Mouse (Mus musculus) lung, embryonic 14.5 days (tissue): Measurements from ENCODE around the gene Dph5. TPM values are rescaled to one million over a fixed set of nuclear protein-coding genes. Genes with fewer than 3 reads are reported as not detected.
"Not testable (repeated sequence)": the region's sequence is repeated elsewhere in the genome, so short reads cannot be mapped to it uniquely, and the experiment has no call there.

Source experiments
- ATAC-seq: fragments of 200-750 bp; cut with Nextera tagmentation; 2 replicates; pipeline ENCODE4 v1.8.0; 2017; ENCODE audit warnings: mild to moderate bottlenecking, moderate TSS enrichment, moderate library complexity; ENCODE audit not compliant: insufficient read depth
- DNase-seq: peaks from one replicate; pipeline ENCODE4 v3.0.0-alpha.2; 2015
- H3K27ac ChIP-seq: fragments of 300-500 bp; sonication (generic); 2 replicates; pipeline ENCODE4 v1.5.1; 2014; ENCODE audit warnings: low read depth, mild to moderate bottlenecking, moderate library complexity
- H3K27me3 ChIP-seq: fragments of 300-500 bp; sonication (generic); 2 replicates; pipeline ENCODE4 v1.6.1; 2014; ENCODE audit warnings: low read length, control low read depth; ENCODE audit not compliant: insufficient read depth
- H3K36me3 ChIP-seq: fragments of 300-500 bp; sonication (generic); 2 replicates; pipeline ENCODE4 v1.6.1; 2014; ENCODE audit warnings: control low read depth; ENCODE audit not compliant: insufficient read depth
- H3K4me1 ChIP-seq: fragments of 300-500 bp; sonication (generic); 2 replicates; pipeline ENCODE4 v1.6.1; 2014; ENCODE audit warnings: antibody characterized with exemption, control low read depth; ENCODE audit not compliant: insufficient read depth
- H3K4me2 ChIP-seq: fragments of 300-500 bp; sonication (generic); 2 replicates; pipeline ENCODE4 v1.6.1; 2014; ENCODE audit warnings: mild to moderate bottlenecking
- H3K4me3 ChIP-seq: fragments of 300-500 bp; sonication (generic); 2 replicates; pipeline ENCODE4 v1.5.1; 2014; ENCODE audit warnings: low read depth, low read length
- H3K9ac ChIP-seq: fragments of 300-500 bp; sonication (generic); 2 replicates; pipeline ENCODE4 v1.6.1; 2014
- H3K9me3 ChIP-seq: fragments of 300-500 bp; sonication (generic); 2 replicates; pipeline ENCODE4 v1.6.1; 2016; ENCODE audit warnings: low read depth, low read length, control low read depth
- CTCF ChIP-seq: IDR thresholded peaks from 2 replicates; pipeline ENCODE4 v1.5.1; 2016; ENCODE audit warnings: antibody characterized with exemption, low read depth
- WGBS: fragments of 180-500 bp; shearing (Covaris S2); extraction: QIAGEN DNeasy Blood & Tissue Kit; methylation state at CpG from one replicate; pipeline ENCODE4 v1.1.7; 2014; 5-methylcytosine and 5-hydroxymethylcytosine counted together
- polyA plus RNA-seq: library from polyadenylated mRNA; unstranded; fragments of >200 nt; fragmentation: Nextera tagmentation; extraction: Ambion mirVana; gene quantifications from 2 replicates; pipeline ENCODE4 v1.2.1, GENCODE M21; 2014

The Dph5 gene
- polyA plus RNA-seq, 1 experiment from 2014 or later: 28.0 TPM

DNA sequence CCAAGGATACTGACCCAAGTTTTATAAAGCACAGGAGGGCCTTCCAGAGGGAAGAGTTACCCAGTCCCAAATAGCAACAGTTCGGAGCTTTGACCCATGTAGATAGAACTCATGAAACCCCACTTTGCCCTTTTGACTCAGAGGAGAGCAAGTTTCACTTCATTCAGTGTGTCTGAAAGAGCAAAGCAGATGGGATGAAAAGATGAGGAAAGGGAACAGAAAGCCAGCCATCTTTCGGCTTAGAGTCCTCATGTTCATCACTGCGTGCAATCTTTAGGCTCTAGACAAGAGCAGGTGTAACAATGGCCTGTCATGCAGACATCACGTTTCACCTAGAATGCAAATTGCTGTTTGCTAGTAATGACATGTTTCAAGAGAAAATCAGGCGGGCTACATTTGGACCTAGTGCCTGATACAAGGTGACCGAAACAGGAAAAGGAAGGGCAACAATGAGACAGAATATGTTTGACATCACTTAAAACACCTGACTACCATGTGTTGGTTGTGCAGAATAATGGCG is 32.9 kb upstream of the Dph5 start:
- ATAC-seq: no peak
- Histone ChIP-seq H3K36me3 (no peaks in the 10 kb centered on the region), H3K27ac (no peak overlapping the region), H3K4me2 (no peak overlapping the region), H3K27me3 (no peaks in the 10 kb centered on the region), H3K9me3 (no peaks in the 10 kb centered on the region), H3K4me3 (no peak overlapping the region), H3K9ac (no peak overlapping the region), H3K4me1 (no peaks in the 10 kb centered on the region)
- no peak for DNase-seq
- no peak for TF ChIP-seq CTCF
- WGBS: 91% methylated on average over 7 of the region's 7 CpGs

DNA sequence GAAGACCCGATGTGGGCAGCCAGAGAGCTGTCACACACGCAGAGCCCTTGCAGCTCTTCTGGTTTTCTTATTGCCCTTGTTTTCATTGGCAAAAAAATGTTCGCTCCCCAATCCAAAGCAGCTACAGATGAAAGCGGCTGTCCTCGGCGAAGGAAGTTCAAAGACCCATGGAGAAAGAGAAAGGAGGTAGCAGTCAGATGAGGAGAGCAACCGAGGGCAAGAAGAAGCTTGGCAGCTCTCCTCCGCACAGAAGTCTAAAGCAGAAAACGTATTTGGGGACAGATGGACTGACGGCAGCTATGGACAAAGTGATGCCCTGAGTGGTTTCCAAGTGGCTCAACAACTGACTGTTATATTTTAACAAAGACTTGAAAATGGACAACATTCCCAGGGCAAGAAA is 32.1 kb upstream of the Dph5 start:
- Histone ChIP-seq H3K27ac (no peak overlapping the region), H3K27me3 (no peaks in the 10 kb centered on the region), H3K9me3 (no peaks in the 10 kb centered on the region), H3K4me2 (no peak overlapping the region), H3K36me3 (no peaks in the 10 kb centered on the region), H3K4me3 (no peak overlapping the region), H3K4me1 (no peaks in the 10 kb centered on the region), H3K9ac (no peak overlapping the region)
- DNase-seq (no peak), ATAC-seq (no peak)
- no peak for TF ChIP-seq CTCF
- WGBS: 67% methylated on average over 10 of the region's 10 CpGs

DNA sequence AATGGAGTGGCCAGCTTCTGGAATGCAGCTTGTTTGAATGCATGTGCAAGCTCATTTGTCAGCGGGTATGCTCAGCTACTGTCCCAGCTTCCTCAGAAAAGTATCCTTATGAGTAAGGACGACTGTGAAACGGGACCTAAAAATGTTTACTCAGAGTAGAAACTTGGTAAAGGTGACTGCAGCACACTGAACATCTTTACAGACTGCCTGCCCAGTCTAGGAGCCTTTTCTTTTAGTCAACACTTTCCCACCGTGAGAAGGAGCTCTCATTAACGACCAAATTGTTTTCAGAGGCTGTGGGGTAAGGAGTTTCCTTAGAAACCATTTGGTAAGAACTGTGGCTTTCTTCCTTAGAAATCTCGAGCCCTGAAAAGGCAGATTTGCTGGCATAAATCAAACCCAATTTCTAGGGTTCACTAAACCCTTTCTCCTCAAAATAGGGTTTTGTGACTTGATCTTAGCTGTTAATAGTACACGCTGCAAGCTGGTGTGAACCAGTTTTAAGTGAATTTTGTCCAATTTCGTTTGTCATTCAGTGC is 31.1 kb upstream of the Dph5 start:
- 31% methylated on average over 8 of the region's 8 CpGs for WGBS
- Histone ChIP-seq H3K9ac (no peak overlapping the region), H3K36me3 (no peaks in the 10 kb centered on the region), H3K9me3 (no peaks in the 10 kb centered on the region), H3K4me1 (no peaks in the 10 kb centered on the region), H3K4me3 (no peak overlapping the region), H3K4me2 (no peak overlapping the region), H3K27me3 (no peaks in the 10 kb centered on the region), H3K27ac (no peak overlapping the region)
- DNase-seq (no peak), ATAC-seq (no peak)
- TF ChIP-seq CTCF: no peak

DNA sequence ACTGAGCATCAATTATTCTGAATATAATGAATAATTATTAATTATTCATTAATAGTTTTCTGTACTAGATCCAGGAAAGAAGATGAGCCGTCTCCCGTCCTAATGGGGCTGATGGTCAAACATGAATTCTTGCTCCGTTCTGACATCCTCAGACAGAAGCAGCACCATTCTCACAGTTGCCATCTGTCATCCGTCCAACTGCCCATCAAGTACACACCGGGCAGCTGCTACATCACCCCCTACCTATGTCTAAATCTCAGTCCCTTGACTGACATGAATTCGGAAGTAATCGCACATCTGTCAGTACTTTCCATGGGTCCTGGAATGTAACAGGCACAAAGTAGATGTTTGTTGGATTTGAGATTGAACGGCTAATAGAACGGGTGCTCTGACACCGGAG is 30.2 kb upstream of the Dph5 start:
- 79% methylated on average over 10 of the region's 10 CpGs for WGBS
- H3K4me2 ChIP-seq: no peak overlapping the region
- no peak for ATAC-seq
- H3K9ac ChIP-seq: no peak overlapping the region
- H3K27ac ChIP-seq: no peak overlapping the region
- no peaks in the 10 kb centered on the region for H3K36me3 ChIP-seq
- TF ChIP-seq CTCF: no peak
- H3K9me3 ChIP-seq: no peaks in the 10 kb centered on the region
- no peak overlapping the region for H3K4me3 ChIP-seq
- H3K4me1 ChIP-seq: no peaks in the 10 kb centered on the region
- DNase-seq: no peak
- H3K27me3 ChIP-seq: no peaks in the 10 kb centered on the region

DNA sequence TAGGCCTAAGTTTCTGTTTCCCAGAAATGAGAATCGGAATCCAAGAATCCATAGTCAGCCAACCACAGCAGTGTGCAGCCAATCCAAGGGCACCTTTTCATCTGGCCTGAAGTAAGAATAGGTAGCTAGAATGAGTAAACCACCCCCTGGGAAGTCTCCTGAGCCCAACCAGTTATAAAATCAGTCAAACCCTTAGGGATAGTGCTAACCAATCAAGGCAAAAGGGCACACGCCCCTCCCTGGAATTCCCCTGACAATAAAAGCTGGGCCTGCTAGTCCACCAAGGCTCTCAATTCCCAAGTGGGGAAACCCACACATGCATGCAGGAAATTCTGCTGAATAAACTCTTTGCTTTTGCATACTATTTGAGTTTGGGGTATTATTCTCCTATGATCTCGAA is 28.8 kb upstream of the Dph5 start:
- H3K9ac ChIP-seq: no peak overlapping the region
- 86% methylated on average over 3 of the region's 3 CpGs for WGBS
- no peak for ATAC-seq

DNA sequence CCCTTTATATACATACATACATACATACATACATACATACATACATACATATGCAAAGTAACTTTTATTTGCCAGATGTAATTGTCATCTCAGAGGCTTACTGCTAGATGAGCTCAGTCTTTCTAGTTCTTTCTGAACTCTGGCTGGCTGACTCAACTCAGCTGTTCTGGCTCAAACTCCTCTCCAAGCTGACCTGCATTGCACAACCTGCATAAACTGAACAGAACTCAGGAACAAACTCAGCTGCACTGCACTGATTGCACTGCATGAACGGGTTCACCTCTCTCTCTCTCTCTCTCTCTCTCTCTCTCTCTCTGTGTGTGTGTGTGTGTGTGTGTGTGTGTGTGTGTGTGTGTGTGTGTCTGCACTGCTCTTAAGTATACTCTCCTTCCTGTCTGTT is 26.9 kb upstream of the Dph5 start:
- not testable (repeated sequence) for H3K4me2 ChIP-seq, H3K9me3 ChIP-seq, H3K9ac ChIP-seq, H3K27ac ChIP-seq, ATAC-seq, H3K36me3 ChIP-seq, H3K4me3 ChIP-seq, H3K4me1 ChIP-seq, DNase-seq, H3K27me3 ChIP-seq
- WGBS: 45% methylated on average over 1 of the region's 1 CpGs

More for the DNA sequence above, 28.8 kb upstream of the Dph5 start:
- H3K27ac ChIP-seq: no peak overlapping the region
- no peak for DNase-seq
- H3K4me1 ChIP-seq: no peaks in the 10 kb centered on the region
- no peak for TF ChIP-seq CTCF
- no peak overlapping the region for H3K4me2 ChIP-seq
- H3K36me3 ChIP-seq: no peaks in the 10 kb centered on the region
- H3K4me3 ChIP-seq: no peak overlapping the region
- no peaks in the 10 kb centered on the region for H3K9me3 ChIP-seq
- no peaks in the 10 kb centered on the region for H3K27me3 ChIP-seq

DNA sequence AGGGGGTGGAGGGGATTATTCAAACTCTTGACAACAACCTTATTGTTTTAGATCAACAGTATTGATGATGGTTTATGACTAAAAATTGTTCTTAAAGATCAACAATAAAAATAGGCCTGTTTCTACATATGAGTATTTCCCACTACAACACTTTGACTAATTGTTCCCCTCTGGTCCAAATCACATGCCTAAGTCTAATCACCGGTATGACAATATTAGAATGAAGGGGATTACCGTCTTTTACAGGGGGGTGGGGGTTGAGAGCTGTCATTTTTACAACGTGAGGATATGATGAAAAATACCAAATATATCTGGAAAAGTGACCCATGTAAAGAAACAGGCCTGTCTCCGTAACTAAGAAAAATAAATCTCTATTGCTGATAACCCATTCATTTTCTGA is 24.1 kb upstream of the Dph5 start:
- 58% methylated on average over 4 of the region's 4 CpGs for WGBS

More for the DNA sequence above, 24.1 kb upstream of the Dph5 start:
- H3K36me3 ChIP-seq: no peaks in the 10 kb centered on the region
- ATAC-seq (no peak), DNase-seq (no peak)
- no peaks in the 10 kb centered on the region for H3K9me3 ChIP-seq
- H3K4me3 ChIP-seq: no peak overlapping the region
- no peak for TF ChIP-seq CTCF
- H3K9ac ChIP-seq: no peak overlapping the region
- no peak overlapping the region for H3K4me2 ChIP-seq
- H3K4me1 ChIP-seq: no peaks in the 10 kb centered on the region
- H3K27ac ChIP-seq: no peak overlapping the region
- H3K27me3 ChIP-seq: no peaks in the 10 kb centered on the region
